Mouse (Mus musculus): ENCODE measurements at regions not wholly inside any gene's neighbourhood (a gene's known extent, or its start where the extent isn't known, plus 50 kb on each side); places are given as distances from the start of the nearest gene placed in this dataset.

DNA sequence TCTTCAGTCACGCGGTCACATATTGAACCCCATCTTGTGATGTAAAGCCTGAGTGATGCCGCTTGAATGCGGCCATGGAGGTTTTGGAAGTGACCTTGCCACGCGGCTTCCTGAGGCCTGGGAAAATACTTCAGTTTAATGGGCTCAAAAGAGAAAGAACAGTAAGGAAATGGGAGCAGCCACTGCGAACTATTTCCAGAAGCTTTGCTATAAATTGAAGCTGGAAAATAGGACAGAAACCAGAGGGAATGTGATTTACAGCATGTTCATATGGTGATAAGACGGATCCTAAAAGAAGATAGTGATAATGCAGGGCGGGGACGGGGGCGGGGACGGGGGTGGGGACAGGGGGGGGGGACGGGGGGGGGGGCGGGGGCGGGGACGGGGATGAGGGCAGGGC, 52.7 kb upstream of the Trpc4 start:
- no peak for DNase-seq

DNA sequence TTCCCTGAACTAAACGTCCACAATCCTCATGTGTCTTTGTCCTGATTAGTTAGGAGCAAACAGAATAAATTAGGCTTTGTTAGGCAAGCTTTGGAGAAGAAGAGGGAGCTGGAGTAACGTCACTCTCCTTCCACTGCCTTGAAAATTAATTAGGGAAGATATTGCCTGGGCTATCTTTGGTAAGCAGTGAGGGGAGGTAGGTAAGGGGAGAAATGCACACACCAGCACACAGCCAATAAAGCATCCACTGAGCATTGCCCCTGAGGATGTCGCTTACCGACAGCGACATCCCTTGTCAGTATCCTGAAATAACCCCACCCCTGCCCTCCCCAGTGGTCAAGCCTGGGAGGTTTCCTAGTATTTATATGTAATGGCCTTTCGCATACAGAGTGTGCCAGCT, 72.2 kb upstream of the Trpc4 start:
- DNase-seq = no peak

DNA sequence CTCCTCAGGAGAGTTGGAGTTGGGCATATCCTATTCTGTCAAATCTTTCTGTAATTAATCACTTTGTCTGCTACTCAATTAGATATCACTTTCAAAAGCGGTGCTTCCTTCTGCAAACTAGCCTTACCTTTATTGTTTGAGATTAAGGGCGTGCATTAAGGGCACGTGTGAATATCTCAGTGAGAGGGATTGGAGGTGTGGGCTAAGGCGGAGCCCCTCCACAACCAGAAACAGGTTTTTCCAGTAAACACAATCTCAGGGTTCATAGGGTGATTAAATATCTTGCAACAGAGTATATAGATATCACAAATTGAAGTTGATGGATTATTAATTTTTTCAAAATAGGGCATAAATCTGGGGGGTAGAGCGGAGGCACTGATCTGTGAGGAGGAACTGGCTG, 79.4 kb upstream of the Trpc4 start:
- no peak for DNase-seq

DNA sequence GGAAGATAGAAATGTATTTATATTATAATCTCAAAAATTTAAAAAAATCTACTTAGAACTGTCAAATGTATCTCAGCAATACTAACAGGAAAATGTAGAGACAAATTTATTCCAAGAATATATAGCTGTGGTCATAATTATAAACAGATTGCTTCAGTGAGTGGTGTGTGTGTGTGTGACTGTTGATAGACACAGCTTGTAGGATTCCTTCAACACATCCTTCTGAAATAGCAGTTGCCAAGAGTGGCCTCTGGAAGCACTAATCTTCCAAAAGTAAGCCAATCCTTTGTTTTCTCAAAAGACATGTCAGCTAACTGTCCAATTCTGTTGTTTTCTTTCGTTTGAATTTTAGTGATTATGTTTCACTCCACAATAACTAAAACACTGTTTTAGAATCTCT, 95.2 kb upstream of the Trpc4 start:
- no peak for DNase-seq

DNA sequence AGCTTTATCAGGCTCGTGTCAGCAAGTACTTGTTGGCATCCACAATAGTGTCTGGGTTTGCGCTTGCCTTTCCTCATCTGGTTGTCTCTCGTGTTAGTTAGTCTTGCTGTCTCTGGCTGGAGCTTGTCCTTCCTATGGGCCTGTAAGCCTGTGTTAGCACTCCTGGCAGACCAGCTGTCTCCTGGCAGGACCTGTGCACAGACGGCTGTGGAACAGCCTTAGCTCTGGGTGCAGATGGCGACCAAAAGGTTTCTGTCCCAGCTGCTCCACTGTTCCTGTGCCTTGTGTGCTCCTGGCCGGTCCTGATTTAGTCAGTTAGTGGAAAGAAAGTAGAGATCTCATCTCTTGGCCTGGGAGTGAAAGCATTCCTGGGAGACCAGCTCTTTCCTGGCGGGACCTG, 101.5 kb upstream of the Trpc4 start:
- DNase-seq = no peak

DNA sequence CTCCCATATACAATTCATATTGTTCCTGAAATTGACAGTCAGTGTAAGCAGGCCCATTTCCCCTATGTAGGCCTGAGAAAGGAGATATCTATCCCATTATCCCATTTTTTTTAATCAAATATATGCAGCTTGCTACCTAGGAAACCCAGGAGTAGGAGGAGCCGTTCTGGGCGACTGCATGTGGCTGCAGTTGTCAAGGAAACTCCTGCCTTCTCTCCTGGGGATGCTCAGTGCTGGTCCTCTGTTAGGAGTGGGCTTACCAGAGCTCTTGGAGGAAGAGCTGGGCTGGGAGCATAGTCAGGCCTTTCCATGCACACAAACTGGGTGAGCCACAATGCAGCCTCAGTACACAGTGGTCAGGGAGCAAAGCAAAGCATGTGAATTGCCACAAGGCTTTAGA, 106.5 kb upstream of the Trpc4 start:
- DNase-seq = no peak

DNA sequence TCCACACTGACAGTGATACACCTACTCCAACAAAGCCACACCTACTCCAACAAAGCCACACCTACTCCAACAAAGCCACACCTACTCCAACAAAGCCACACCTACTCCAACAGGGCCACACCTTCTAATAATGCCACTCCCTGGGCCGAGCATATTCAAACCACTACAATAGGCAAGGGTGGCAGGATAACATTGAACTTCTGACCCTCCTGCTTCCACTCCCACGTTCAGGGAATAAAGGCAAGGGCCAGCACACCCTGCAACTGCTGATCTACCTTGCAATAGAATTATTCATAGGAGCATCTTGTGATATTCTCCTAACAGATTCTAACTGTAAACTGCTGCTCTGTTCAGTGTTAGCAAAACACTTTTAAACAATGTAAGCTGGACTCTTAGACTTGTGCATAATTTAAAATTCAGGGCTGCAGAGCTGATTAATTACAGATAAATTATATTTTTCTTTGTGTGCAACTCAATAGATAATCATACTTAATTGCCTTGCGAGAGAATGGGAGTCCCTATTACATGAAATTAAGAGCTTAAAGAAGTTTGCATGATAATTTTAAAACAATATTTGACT, 107.7 kb upstream of the Trpc4 start:
- no peak for DNase-seq

DNA sequence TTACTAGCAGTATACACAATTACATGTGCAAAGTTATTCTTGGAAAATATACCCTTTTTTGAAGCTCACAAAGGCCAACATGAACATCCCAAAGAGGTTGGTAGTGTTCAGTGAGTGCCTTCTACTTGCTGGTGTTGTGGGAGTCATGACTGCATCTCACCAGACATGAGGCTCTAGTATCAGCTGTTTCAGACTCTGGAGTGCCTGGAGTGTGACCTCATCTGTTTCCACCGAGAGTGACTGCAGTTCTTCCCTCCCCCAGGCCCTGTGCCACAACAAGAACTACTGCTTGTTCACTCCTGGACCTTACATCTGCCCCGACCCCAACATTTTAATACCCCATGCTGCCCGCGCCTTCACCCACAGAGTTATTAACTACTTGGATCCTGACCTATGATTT, 128.5 kb upstream of the Trpc4 start:
- no peak for DNase-seq

DNA sequence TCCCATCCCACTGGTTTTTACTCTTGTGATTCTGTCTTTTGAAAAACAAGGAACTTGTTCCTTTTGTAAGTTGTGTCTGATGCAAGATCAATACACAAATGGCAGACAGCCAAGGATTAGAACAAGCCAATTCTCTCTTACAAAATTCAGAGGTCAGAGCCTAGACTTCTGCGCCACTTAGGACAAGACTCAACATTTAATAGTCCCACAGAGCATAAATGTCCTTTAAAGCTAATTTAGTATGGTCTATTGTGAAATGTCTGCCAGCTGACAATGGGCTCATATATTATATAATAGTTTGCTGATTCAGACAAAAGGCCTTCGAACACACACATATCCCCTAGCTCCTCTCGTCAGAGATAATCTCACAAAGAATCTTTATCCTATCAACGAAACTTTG, 135.6 kb upstream of the Trpc4 start:
- no peak for DNase-seq

DNA sequence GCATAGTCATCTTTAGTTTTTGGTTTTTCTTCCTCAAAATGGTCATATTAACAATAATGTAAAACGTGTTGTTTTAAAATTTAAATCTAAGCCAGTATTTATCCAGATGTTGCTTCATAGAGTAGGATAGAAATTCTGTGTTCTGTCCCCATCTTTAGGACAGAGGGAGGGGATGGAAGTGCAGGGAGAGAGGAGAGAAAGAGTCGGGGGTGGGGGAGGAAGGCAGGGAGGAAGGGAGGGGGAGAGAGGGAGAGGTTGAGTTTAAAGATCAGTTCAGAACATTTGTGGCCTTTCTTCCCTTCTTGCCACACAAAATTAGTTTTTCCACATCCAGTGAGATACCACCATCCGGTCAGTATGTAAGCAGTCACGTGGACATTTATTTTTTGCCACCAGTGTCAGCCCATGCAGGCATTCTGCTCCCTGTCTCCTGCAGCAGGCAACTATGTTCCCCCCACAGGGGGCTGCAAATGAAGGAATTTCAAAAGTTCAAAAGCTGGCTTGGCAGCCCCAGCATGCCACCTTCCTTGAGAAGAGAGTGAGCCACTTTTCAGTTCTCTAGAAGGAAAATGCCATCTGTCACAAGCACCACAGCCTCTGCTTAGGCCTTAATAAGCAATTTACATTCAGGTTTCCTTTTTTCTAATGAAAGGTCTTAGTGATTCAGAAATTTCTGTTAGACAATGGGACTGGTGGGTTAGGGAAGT, 137.7 kb upstream of the Trpc4 start:
- no peak for DNase-seq

DNA sequence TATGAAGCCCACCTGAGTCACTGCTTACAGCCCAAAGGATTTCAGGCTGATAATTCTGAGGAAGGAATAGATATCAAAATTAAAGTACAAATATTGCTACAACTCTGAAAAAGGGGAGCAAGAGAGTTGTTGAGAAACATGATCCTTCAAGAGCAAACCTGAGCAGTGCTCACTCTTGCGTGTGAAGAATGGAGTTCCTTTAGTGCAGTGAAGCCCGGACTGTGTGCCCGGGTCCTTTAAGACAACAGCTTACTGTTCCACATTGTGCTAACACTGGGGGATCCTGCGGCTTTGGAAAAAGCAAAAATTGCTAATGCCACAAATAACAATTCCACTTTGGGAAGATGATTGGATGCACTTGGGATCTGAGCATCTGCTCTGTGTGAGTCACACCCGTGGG, 139.0 kb upstream of the Trpc4 start:
- DNase-seq = no peak

DNA sequence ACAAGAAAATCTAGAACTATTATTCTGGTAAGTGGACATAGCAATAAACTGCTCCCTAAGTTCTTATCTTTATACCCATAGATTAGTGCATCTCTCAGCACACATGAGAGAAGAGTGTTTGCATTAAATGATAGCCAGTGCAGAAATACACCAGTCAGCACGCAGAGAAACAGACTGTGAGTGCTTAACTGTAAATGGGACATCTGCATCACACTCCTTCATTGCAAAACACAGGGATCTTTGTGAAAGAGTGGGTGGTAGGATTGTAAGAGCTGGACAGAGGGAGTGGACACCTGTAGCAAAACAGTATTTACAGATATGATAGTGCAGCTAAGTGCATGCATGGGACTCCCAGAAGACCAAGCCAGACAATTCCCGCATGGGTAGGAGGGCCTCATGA, 144.8 kb upstream of the Trpc4 start:
- no peak for DNase-seq

DNA sequence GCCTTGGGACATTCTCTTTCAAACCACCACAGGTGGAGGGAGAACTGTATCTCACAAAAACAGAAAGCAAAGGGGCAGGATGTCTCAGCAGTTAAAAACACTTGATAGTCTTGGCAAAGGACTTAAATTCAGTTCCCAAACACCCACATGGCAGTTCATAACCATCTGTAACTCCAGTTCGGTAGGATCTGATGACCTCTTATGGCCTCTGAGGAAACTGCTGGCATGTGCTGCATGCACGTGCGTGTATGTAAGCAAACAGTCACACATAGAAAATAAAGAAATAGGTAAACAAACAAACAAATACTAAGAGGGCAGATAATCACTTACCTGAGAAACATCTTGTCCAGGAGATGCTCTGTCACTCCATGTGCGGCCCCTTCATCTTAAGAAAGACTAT, 129.4 kb upstream of the Ufm1 start:
- no peak for DNase-seq

DNA sequence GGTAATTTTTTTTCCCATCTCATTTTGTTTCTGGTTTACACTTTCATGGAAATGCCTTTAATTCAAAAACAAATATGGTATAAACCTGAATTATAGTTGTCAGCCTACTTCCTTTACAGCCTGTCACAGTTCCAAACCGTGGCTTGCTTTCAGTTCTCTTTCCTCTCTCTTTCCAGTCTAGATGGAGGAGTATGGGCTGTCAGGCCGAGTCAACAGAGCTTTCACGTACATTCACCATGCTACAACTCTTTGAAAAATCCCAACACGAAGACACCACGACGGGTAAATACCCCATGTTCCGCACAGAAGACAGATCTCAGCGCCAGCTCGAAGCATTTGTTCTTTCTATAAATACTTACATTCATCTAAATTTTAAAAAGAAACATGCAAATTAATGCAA, 125.2 kb upstream of the Ufm1 start:
- peak; percentile 44 for DNase-seq

DNA sequence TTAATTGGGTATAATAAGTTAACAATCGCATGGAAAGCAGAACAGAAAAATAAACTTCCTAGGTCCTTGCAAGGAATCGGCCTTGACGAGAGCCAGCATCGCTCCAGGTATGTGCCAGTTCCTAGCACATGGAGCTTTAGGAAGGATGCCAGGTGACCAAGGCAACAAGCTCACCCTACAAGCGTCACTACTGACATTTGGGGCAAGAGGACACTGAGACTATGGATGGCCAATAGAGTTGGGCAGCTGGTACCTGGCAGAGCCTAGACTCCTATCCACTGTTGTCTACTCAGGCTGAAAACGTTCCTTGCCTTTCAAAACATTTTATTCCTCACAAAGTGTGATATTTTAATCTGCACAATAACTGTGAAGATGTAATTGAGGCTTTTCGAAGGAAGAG, 124.6 kb upstream of the Ufm1 start:
- DNase-seq = peak; percentile 5

DNA sequence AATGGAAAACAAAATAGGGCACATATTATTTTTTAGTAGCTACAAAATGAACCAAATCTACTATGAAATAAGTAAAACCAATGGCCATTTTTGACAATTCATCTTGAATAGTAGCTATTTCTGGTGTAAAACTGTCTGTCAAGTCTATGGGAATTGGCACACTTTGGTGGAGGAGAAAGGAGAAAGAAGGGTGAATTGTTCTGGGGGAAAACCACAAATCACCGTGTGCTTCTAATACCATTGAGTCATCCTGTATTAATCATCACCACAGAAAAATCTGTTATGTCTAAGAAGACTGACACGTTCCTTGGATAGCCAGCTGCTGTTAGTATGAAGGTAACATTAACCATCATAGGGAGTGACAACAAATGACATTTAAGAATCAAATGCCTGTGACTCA, 123.7 kb upstream of the Ufm1 start:
- no peak for DNase-seq

DNA sequence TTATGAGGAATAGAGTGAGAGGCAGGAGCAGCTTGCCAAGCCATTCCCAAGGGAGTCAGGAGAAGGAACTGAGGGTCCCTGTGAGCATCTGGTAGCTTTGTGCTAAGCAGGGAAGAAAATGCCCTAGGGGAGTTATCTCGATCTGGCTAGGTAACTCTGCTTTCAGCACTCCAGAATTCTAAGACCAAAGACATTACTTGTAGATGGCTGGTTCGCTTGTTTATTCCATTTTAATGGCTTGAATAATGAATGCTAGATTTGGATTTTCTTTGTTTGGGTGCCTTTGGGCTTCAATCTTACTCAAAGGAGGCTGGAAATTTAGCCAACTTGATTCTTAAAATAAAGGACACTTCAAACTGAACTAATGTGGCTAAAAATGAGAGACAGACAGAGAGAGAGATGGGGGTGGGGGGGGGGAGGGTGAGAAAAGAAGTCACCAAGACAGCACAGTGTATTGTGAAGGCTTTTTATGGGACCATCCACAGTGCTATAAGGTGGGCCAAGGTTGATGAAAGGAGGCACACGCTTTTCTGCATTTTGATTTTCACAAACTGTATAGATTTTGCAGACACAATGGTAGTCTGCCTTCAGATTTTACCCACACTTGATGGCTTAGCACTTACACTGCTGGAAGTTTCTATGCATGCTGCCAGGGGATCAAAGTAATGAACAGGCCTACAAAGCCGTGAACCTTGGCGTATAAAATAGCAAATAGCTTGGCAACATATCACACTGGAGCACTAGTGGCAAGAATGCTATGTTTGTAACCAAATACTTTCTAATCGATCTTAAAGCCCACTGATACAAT, 121.3 kb upstream of the Ufm1 start:
- DNase-seq = no peak

DNA sequence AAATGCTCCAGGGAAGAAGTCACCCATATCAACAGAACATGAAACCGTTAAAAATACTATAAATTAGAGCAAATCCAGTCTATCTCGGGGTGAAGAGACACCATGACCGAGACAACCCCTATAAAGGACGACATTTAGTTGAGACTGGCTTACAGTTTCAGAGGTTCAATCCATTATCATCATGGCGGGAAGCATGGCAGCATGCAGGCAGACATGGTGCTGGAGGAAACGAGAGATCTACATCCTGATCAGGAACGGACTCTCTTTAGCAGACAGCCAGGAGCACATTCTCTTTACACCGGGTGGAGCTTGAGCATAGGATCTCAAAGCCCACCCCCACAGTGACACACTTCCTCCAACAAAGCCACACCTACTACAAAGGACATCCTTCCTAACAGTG, 118.7 kb upstream of the Ufm1 start:
- DNase-seq = no peak

DNA sequence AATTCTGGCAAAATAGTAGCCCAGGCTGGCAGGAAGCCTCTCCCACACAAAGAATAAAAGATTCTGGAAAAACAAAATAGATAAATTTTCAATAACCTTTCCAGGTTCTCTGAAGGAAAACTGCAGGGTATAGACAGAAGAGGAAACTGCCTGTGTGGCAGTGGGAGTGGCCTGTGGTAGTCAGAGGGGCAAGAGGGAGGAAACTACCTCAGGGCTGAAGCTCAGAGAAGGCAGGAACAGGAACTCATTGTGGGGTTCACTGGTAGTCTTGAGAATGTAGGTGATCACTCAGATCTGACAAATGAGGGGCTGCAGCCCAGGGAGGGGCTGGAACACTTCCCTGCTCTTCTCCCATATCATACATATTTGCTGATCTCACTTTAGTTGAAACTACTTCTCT, 118.0 kb upstream of the Ufm1 start:
- DNase-seq = no peak

DNA sequence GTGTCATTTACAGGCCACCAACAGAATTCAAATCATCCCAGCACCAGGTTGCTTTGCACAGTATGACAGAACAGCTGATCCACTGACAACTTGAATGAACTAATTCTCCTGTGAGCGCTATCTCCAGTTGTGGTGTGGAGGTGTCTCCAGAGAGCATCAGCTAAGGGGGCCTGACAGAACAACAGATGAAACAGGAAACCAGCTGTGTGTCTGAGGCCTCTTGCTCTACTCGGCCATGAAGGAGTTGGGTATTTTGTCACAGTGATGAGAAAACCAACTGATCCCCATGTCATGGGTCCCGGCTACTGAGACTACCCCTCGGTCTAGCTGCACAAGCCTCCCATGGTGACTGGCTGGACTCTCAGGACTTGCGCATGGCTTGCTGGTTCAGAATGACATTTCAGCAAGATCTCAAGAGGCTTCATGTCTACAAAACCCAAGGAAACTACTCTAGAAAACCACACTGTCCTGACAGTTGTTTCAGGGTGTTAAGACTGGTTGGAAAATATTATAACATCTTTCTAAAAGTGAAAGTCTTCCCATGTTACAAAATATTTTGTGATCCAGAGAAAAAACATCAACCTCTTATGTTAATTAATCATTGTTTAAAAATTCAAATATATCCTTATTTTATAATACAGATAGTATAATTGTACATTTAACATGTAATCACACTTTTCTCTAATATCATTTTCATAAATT, 113.9 kb upstream of the Ufm1 start:
- DNase-seq = no peak

DNA sequence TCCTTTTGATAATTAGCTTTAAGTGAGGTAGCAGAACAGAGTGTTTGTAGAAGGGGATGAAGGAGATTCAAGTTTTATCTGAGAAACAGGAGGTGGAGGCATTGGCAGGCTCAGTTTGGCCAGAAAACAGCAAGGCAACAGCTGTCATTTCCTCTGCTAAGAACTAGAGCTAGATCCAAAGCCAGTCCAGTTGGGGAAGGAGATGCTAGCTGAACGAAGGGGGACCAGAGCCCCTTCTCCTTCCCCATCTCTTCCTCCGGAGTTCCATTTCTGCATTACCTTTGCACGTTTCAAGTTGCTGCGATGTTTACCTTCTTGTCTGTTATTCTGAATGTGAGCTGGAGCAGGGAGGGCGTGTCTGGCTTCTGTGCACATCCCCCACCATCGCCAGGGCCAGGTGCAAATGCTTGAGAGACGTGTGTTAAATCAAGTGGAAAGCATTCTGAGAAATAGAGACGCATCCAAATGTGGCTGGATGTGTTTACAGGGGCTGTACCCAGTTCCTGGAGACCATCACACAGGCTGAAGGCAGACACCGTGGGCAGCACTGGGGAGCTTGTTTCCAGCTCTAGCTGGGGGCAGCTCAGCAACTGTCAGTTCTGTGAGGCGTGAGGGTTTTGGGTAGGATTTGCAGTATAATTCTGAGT, 111.4 kb upstream of the Ufm1 start:
- no peak for DNase-seq

DNA sequence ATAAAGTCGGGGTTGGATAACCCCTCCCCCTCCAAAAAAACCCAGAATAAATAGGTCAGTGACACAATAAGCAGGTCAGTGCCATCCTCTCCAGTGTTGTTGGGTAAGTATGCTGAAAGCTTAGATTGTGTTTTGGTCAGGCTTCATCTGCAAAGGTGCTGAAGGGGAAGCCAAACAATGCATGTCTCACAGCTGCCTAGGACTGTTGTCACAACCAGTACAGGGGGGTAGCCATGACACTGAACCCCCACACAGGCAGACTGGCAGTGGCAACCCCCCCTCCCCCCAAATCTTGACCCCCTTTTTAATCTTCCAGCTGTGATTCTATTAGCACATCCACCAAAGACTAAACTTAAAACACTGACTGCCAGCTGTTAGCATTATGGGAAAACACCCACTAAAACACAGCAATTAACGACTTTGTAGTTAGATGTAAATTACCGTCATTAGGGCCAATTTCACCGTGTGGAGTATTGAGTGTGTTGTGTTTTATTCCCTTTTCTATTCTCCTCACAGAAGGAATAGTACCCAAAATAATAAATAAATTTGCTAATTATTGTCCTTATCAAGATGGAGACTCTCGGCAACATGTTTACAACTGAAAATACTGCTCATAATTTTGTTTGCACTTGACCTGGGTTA, 105.5 kb upstream of the Ufm1 start:
- DNase-seq = no peak

DNA sequence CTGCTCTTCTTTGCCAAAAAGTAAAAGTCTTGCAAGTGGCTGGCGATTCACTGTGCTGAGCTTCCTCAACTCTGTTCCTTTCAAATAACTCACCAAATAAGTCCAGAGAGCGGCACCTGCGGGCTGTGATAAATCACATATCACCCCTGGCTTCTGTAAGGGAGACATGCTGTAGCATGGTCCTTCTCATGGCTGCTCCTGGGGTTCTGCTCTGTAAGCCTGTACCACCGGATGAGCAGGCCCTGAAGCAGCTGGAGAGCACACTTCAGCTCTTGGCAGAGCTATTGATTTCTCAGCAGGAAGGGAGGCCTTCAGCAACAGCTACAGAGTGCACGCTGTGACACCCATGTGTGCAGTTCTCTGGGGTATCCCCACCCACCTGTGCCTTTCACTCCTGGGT, 101.5 kb upstream of the Ufm1 start:
- no peak for DNase-seq

Data from kidney, postnatal 10 days (tissue).